Mouse (Mus musculus): Measurements from ENCODE around the gene Gm4305.
"Not testable (repeated sequence)": the region's sequence is repeated elsewhere in the genome, so short reads cannot be mapped to it uniquely, and the experiment has no call there.

- not testable (repeated sequence) for TF ChIP-seq CTCF (IDR thresholded peaks at IDR 0.05; ENCODE audit: extremely low read depth, insufficient read depth, insufficient read length, insufficient replicate concordance); POLR2A (IDR thresholded peaks at IDR 0.05; ENCODE audit: low read depth, low read length)
Observed at GRCm38 (mm10) chr10:100382460-100382859, 31.6 kb downstream of the Gm4305 start, which contains the start of gene Gm4312.

Data from spleen, adult 2 months (tissue).